Mouse (Mus musculus): ENCODE measurements around the gene Ndst2.

Ndst2 gene

GRCm38 (mm10) chr14:20733952-20734774 is at the start of gene Ndst2:
TSS of gene Ndst2 (minus strand) at chr14:20734562.
- peak; percentile 78 for DNase-seq (ENCODE audit: low spot score)

- DNase-seq (ENCODE audit: low spot score) = no peak
Observed at GRCm38 (mm10) chr14:20783526-20783925, 49.2 kb upstream of the Ndst2 start.

DNA sequence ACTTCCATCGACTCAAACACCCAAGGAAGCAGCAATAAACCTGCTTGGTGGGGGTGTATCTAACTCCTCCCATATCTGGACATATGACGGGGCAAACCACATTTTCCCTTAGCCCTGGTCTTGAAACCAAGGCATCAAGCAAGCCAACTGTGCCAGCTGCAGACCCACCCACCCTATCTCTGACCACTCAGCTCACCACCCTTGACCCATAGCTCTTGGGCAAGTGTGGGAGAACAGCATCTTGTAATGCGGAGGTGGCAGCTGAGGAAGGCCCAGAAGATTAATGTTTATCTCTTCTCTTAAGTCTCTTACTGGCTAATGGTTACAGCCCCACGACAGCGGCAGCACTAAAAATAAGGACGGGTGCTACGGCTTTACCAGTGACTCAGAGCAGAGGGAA is 48.5 kb upstream of the Ndst2 start:
- no peak for DNase-seq (ENCODE audit: low spot score)

GRCm38 (mm10) chr14:20780217-20780616 is 45.9 kb upstream of the Ndst2 start:
- DNase-seq (ENCODE audit: low spot score) = no peak

GRCm38 (mm10) chr14:20778496-20778895 is 44.1 kb upstream of the Ndst2 start:
- DNase-seq (ENCODE audit: low spot score) = no peak

DNA sequence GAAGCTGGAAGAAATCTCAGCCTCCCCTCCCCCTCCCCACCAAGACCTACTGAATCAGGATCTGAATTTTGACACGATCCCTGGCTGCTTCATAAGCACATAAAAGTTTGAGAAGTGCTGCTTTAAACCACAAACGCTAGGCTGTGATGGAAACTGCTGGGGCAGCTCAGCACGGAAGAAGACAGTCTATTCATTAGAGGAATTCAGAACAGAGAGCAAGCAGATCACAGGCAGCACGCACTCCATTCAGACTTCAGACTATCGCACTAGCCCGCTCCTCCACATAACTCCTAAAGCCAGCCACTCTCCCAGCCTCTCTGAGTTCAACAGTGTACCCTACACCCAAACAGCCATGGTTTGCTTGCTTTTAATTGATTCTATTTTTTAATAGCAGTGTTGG is 41.3 kb upstream of the Ndst2 start:
- DNase-seq (ENCODE audit: low spot score) = peak; percentile 34

DNA sequence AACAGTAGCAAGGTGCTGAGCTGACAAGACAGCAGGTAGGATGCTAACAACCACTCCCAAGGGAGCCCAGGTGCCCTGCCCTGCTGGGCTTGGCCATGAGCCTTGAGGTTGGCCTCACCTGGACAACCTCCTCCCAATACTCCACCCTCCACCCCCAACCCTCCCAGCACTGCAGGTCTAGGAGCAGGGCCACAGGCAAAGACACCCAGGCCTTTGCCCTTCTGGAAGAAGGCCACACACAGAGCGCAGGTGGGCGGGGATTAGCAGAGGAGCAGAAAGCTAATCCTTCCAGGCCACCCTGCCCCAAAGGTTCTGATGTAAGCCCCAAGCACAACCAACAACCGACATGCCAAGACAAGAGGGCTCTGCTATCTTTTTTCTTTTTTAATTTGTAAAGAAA is 39.0 kb upstream of the Ndst2 start:
- no peak for DNase-seq (ENCODE audit: low spot score)

DNA sequence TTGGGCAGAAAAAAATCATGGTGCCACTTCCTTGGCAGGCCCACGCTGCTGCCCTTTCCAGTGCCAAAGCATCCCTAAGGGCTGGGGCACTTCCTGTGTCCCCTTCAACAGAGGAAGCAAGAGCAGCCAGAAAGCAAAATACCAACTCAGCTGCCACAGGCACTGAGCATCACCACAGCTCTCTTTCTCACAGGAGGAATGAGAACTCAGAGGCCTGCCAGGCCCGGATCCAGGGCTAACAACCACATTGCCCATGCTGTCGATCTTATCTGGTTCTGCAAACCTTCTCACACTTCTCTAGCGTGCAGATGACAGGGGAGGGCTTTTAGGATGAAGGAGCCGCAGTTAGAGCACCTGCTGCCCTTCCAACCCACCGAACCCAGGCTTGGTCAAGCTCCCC is 38.4 kb upstream of the Ndst2 start:
- DNase-seq (ENCODE audit: low spot score) = no peak

DNA sequence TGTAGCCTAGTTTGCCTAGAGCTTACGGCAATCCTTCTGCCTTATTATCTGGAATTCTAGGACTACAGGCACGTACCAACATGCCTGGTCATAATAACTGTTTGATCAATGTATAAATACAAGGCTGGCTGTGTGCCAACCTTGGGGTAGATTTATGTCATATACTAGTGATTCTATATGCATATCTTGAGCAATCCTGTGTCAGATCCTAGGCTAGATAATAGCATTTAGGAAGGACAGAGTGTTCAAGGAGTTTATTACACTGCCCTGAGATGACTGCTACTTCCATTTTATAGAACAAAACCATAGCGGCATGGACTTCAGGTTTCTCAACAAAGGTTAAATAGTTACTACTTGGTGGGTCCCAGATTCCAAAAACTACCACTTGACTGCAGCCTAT is 37.6 kb upstream of the Ndst2 start:
- no peak for DNase-seq (ENCODE audit: low spot score)

GRCm38 (mm10) chr14:20768581-20768980 is 34.2 kb upstream of the Ndst2 start:
- no peak for DNase-seq (ENCODE audit: low spot score)

- no peak for DNase-seq (ENCODE audit: low spot score)
Observed at GRCm38 (mm10) chr14:20767936-20768335, 33.6 kb upstream of the Ndst2 start.

DNA sequence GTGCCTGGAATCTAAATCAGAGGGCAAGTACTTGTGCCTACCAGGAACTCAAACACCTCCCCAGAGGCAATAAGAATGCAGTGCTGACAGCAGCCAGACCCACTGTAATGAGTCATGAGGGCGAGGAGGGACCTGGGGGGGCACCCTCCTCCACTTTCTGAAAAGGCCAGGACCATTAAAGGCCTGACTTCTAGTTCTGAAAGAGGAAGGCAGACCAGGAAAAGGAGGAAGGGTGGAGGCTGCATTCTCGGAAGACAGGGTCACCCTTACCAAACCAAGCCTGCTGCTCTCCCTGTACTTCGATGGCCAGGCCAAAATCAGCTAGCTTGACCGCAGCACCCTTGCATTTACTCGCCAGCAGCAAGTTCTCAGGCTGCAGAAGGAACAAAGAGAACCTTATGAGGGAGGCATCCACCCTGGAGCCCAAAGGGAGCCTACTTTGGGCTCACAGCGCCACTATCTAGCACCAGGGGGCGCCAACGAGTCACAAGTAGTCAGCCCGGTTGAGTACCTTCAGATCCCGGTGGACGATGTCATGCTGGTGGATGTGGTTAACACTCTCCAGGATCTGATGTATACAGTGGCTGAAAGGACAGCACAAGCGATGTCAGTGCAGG is 31.4 kb upstream of the Ndst2 start:
- peak; percentile 81 for DNase-seq (ENCODE audit: low spot score)

GRCm38 (mm10) chr14:20764942-20765341 is 30.6 kb upstream of the Ndst2 start:
- no peak for DNase-seq (ENCODE audit: low spot score)

GRCm38 (mm10) chr14:20758768-20759435 is 24.5 kb upstream of the Ndst2 start:
- no peak for DNase-seq (ENCODE audit: low spot score)

- no peak for DNase-seq (ENCODE audit: low spot score)
Observed at GRCm38 (mm10) chr14:20757370-20757907, 23.1 kb upstream of the Ndst2 start.

DNA sequence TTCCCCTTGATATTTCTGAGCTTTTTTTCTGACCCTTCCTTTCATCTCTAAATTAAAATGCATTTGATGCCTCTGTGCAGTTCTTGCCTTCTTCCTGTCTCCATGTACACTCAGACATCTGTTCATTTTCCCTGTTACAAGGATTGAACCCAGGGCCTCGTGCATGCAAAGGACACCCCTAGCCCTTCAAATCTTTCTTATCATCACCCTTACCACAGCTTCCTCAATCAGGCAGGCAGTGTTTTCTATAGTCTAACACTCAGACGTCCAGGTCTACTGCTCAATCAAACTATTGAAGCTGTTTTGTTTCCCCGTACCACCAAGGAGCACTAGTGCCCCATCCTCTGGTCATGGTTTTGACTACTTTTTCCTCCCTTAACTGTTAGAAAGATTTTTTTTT is 19.4 kb upstream of the Ndst2 start:
- no peak for DNase-seq (ENCODE audit: low spot score)

- no peak for DNase-seq (ENCODE audit: low spot score)
Observed at GRCm38 (mm10) chr14:20750503-20750902, 16.1 kb upstream of the Ndst2 start.

- no peak for DNase-seq (ENCODE audit: low spot score)
Observed at GRCm38 (mm10) chr14:20749494-20750051, 15.2 kb upstream of the Ndst2 start.

DNA sequence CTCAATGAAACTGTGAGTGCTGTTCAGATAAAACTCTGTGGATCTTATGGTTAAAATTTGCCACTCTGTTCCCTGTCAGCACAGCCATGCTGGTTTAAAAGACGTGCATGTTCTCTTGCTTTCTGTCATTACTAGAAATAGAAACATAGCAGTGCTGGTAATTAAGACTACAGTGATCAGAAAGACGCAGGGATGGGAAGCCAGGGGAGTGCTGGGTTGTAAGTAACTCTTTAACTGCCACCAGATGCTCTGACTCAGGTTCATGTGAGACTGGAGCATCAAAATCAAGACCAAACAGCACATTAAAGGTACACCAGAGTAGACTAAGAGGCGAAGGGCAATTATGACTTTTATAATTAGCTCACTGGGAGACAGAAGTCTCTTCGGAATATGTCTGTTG is 14.0 kb upstream of the Ndst2 start:
- no peak for DNase-seq (ENCODE audit: low spot score)

GRCm38 (mm10) chr14:20746935-20747334 is 12.6 kb upstream of the Ndst2 start:
- no peak for DNase-seq (ENCODE audit: low spot score)

- DNase-seq (ENCODE audit: low spot score) = no peak
Observed at GRCm38 (mm10) chr14:20743614-20744013, 9.3 kb upstream of the Ndst2 start.

- DNase-seq (ENCODE audit: low spot score) = no peak
Observed at GRCm38 (mm10) chr14:20741301-20741700, 6.9 kb upstream of the Ndst2 start.

DNA sequence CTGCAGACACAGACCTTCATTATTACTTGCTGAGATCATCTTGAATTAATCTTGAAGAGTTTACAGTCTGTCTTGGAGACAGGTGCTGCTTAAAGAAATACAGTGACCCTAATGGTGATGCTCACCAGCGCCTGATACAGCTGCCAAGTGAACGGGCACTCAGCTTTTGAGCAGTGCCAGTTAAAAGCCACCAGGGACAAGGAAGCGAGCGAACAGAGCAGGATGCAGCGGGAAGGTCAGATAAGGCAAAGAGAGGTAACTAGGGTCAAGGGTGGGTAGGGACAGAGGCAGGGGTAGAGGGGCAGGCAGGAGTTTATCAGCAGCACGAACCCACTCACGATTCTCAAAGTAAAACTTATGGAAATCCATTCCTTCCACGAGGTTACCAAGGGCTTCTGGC is 4.1 kb upstream of the Ndst2 start:
- DNase-seq (ENCODE audit: low spot score) = no peak
